Mouse (Mus musculus) embryonic fibroblast, embryonic 13.5 days (primary cell): ENCODE measurements around the gene Mapk8ip2. TPM values are rescaled to one million over a fixed set of nuclear protein-coding genes. Genes with fewer than 3 reads are reported as not detected.
A peak's percentile ranks its signal among the peaks of the same experiment; 100 is the strongest.

Source experiments
- H3K27ac ChIP-seq: 2 replicates; pipeline ENCODE4 v1.5.1; 2012; ENCODE audit warnings: low read length, control low read depth, inconsistent platforms; ENCODE audit not compliant: insufficient read depth
- H3K4me1 ChIP-seq: 2 replicates; pipeline ENCODE4 v1.6.1; 2011; ENCODE audit warnings: low read length; ENCODE audit not compliant: control insufficient read depth, insufficient read depth
- H3K4me3 ChIP-seq: 2 replicates; pipeline ENCODE4 v1.5.1; 2011; ENCODE audit warnings: mild to moderate bottlenecking, control low read depth, low read length; ENCODE audit not compliant: insufficient read depth
- CTCF ChIP-seq: IDR thresholded peaks from 2 replicates; pipeline ENCODE4 v1.5.1; 2011; ENCODE audit warnings: mild to moderate bottlenecking, control low read depth, low read length, moderate library complexity, borderline replicate concordance; ENCODE audit not compliant: insufficient read depth
- POLR2A ChIP-seq: IDR thresholded peaks from 2 replicates; pipeline ENCODE4 v1.6.1; 2011; ENCODE audit warnings: low read depth, mild to moderate bottlenecking, control low read depth, low read length, moderate library complexity
- polyA plus RNA-seq: library from polyadenylated mRNA; stranded (reverse); fragments of >200 nt; gene quantifications from 2 replicates; pipeline ENCODE4 v1.2.4, GENCODE M21; 2011; ENCODE audit warnings: low read depth; ENCODE audit not compliant: missing spikeins, insufficient read length

The Mapk8ip2 gene
- polyA plus RNA-seq, 1 experiment, result 0.49 TPM

DNA sequence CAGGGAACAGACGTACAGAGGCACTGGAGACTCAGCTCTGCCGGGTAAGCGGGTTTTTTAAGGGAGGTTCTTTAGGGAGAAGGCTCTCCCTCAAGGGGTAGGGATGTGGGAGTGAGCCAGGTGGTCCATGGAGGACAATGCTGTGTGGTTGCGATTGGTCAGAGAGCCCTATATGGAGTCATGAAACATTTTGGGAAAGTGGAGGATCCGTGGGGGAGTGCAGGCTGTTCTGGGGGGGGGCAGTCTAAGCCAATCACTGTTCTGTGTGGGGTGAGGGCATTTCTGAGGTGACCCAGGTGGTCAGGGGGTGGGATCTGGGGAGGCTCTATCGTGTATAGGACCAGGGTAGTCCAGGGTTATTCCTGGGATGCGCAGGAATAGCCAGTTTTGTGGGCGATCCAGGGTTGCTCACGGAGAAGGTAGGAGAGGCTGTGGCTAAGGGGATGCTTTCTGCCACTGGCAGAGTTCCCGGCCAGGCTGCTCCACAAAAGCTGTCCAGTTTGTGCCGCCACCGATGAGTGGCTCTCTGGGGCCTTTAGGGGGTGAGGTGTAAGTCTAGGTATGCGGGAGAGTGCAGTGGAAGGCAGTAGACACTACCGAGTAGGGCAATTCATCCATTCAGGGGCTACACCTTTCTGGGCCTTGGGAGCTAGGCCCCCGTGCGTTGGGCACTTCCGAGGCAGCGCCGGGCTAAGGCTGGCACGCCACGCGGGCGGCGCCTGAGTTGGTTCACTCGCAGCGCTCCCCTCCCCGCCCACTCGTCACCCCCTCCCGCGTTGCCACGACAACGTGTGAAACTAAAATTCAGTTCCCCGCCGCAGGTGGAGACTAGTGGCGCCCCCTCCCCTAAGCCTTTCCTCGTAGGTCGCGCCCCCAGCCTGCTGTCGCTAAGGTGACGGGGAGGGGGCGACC, 44.6 kb downstream of the Mapk8ip2 start:
- no peak for TF ChIP-seq POLR2A
- TF ChIP-seq CTCF, result no peak
- H3K4me1 ChIP-seq, result no peaks in the 10 kb centered on the region
- no peak overlapping the region for H3K27ac ChIP-seq
- peak overlapping the region; percentile 11; the same call in 1 of the 2 replicates for H3K4me3 ChIP-seq

GRCm38 (mm10) chr15:89498961-89499688, 45.4 kb downstream of the Mapk8ip2 start, which contains the start of gene Shank3:
Shank3 (plus strand) TSS chr15:89499623.
- Histone ChIP-seq H3K27ac (no peak within 1 kb of the TSS), H3K4me3 (peak within 1 kb of the TSS; percentile 42), H3K4me1 (no peaks in the 10 kb centered on the region)
- TF ChIP-seq POLR2A (no peak), CTCF (no peak)

DNA sequence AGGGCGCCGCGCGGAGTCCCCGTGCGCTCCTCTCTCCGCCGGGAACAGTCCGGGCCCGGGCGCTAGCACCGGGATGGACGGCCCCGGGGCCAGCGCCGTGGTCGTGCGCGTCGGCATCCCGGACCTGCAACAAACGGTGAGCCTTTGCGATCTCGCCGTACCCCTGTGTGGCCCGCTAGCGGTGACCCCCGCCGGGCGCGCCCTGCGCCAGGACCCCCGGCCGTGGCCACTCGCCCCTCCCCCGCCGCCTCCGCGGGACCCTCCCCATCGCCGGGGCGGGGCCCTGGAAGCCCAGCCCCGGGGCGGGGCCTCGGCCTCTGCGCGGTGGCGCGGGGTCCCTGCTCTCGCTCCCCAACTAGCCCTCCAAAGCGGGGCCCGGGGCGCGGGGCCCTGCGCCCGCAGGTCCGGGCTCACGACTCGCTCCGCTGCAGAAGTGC, 46.1 kb downstream of the Mapk8ip2 start:
- H3K27ac ChIP-seq, result no peak overlapping the region
- H3K4me1 ChIP-seq, result no peaks in the 10 kb centered on the region
- TF ChIP-seq POLR2A (no peak), CTCF (no peak)

GRCm38 (mm10) chr15:89500221-89500791, 46.6 kb downstream of the Mapk8ip2 start:
- Histone ChIP-seq H3K4me1 (no peaks in the 10 kb centered on the region), H3K27ac (no peak overlapping the region), H3K4me3 (peak overlapping the region; percentile 42)
- TF ChIP-seq POLR2A (no peak), CTCF (no peak)

More for the DNA sequence above, 46.1 kb downstream of the Mapk8ip2 start:
- H3K4me3 ChIP-seq, result peak overlapping the region; percentile 42

GRCm38 (mm10) chr15:89501321-89501720, 47.6 kb downstream of the Mapk8ip2 start:
- TF ChIP-seq POLR2A (no peak), CTCF (no peak)
- Histone ChIP-seq H3K27ac (no peak overlapping the region), H3K4me1 (no peaks in the 10 kb centered on the region), H3K4me3 (no peak overlapping the region)

GRCm38 (mm10) chr15:89504838-89505237, 51.1 kb downstream of the Mapk8ip2 start:
- H3K4me3 ChIP-seq, result no peak overlapping the region
- no peak for TF ChIP-seq POLR2A
- TF ChIP-seq CTCF, result no peak
- no peak overlapping the region for H3K27ac ChIP-seq
- H3K4me1 ChIP-seq, result no peaks in the 10 kb centered on the region

GRCm38 (mm10) chr15:89507751-89508150, 54.0 kb downstream of the Mapk8ip2 start:
- Histone ChIP-seq H3K4me1 (no peaks in the 10 kb centered on the region), H3K4me3 (no peak overlapping the region), H3K27ac (no peak overlapping the region)
- no peak for TF ChIP-seq POLR2A
- TF ChIP-seq CTCF, result no peak

DNA sequence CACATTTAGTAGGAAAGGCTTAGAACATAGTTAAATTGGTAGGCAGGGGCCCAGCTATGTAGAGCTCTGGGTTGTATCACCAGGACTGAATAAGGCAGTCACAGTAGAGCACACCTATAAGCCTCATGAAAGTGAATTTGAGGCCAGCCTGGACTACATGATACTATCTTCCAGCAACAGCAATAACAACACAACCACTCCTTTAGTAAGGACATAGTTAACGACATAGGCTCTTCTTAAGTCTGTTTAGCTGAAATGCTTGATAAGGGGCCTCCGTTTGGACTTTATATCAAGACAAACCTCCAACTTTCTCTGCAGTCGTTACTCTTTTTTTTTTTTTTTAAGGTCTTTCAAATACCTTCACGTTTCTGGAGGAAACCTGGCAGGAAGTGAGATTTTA, 59.0 kb downstream of the Mapk8ip2 start:
- H3K4me3 ChIP-seq, result no peak overlapping the region
- TF ChIP-seq CTCF (no peak), POLR2A (no peak)

More for the DNA sequence above, 59.0 kb downstream of the Mapk8ip2 start:
- no peaks in the 10 kb centered on the region for H3K4me1 ChIP-seq
- H3K27ac ChIP-seq, result no peak overlapping the region

Other genes starting within 250 kb of the Mapk8ip2 start
- gene Ppp6r2, start 242.4 kb upstream of the Mapk8ip2 start, polyA plus RNA-seq, result 32.4 and 43.1 TPM in 2 replicates
- gene Sbf1, start 138.6 kb upstream of the Mapk8ip2 start, polyA plus RNA-seq, result 75.9 and 95.7 TPM in 2 replicates
- gene Adm2, start 131.2 kb upstream of the Mapk8ip2 start, polyA plus RNA-seq, result 7.7 and 8.4 TPM in 2 replicates
- not detected in 2 replicates for gene Miox, start 119.5 kb upstream of the Mapk8ip2 start, polyA plus RNA-seq
- gene Lmf2, start 98.3 kb upstream of the Mapk8ip2 start, polyA plus RNA-seq, result 82.5 and 83.0 TPM in 2 replicates
- gene Ncaph2, start 98.2 kb upstream of the Mapk8ip2 start, polyA plus RNA-seq, result 58.9 and 94.2 TPM in 2 replicates
- gene Sco2, start 80.1 kb upstream of the Mapk8ip2 start, polyA plus RNA-seq, result 13.8 and 14.1 TPM in 2 replicates
- not detected in 2 replicates for gene Tymp, start 76.9 kb upstream of the Mapk8ip2 start, polyA plus RNA-seq
- gene Odf3b, start 74.6 kb upstream of the Mapk8ip2 start, polyA plus RNA-seq, result not detected in 2 replicates
- gene Klhdc7b, start 69.0 kb upstream of the Mapk8ip2 start, polyA plus RNA-seq, result not detected in 2 replicates
- not detected in 2 replicates for gene Syce3, start 43.4 kb upstream of the Mapk8ip2 start, polyA plus RNA-seq
- 2.2 TPM in 1 of 2 replicates, not detected in the other for gene Cpt1b, start 28.1 kb upstream of the Mapk8ip2 start, polyA plus RNA-seq
- 1.3 and 1.4 TPM in 2 replicates for gene C730034F03Rik, start 24.3 kb upstream of the Mapk8ip2 start, polyA plus RNA-seq
- 1.6 TPM in 1 of 2 replicates, not detected in the other for gene Gm44502, start 24.2 kb upstream of the Mapk8ip2 start, polyA plus RNA-seq
- 29.4 and 33.1 TPM in 2 replicates for gene Chkb, start 24.0 kb upstream of the Mapk8ip2 start, polyA plus RNA-seq
- gene Arsa, start 23.5 kb downstream of the Mapk8ip2 start, polyA plus RNA-seq, result 41.6 and 42.5 TPM in 2 replicates
- gene Shank3, start 45.7 kb downstream of the Mapk8ip2 start, polyA plus RNA-seq, result 2.3 and 2.7 TPM in 2 replicates
- not detected in 2 replicates for gene Acr, start 114.4 kb downstream of the Mapk8ip2 start, polyA plus RNA-seq
- 15.2 and 26.9 TPM in 2 replicates for gene Rabl2, start 138.0 kb downstream of the Mapk8ip2 start, polyA plus RNA-seq